Mouse (Mus musculus): Measurements from ENCODE around the gene Grm8. TPM values are rescaled to one million over a fixed set of nuclear protein-coding genes. Genes with fewer than 3 reads are reported as not detected.

The Grm8 gene
- total RNA-seq (2021): 10 to 100 TPM; 19.8 to 20.9 TPM

- peak in 1 of 2 experiments; percentile 45 for DNase-seq (ENCODE audit: extremely low spot score in 1 of 2, low spot score in 2 of 2)
- intact Hi-C loops (cut with DNase I): loop anchor here (2.0 kb wide), 1 partner anchor 478 kb away; no protein-coding TSS in a partner anchor
Measured at GRCm38 (mm10) chr6:28135001-28135401, at the start of gene Grm8. Gene Grm8, minus strand, starts transcription at chr6:28135178.

- DNase-seq (ENCODE audit: extremely low spot score in 1 of 2, low spot score in 2 of 2): no peak
- intact Hi-C loops (cut with DNase I): no loop called here
Measured at GRCm38 (mm10) chr6:28169851-28170539, 35.0 kb upstream of the Grm8 start.

GRCm38 (mm10) chr6:28160399-28160798 lies 25.4 kb upstream of the Grm8 start:
- intact Hi-C loops (cut with DNase I): no loop called here
- DNase-seq (ENCODE audit: extremely low spot score in 1 of 2, low spot score in 2 of 2): no peak

- no peak for DNase-seq (ENCODE audit: extremely low spot score in 1 of 2, low spot score in 2 of 2)
- intact Hi-C loops (cut with DNase I): no loop called here
Measured at GRCm38 (mm10) chr6:28146445-28146844, 11.5 kb upstream of the Grm8 start.

- no peak for DNase-seq (ENCODE audit: extremely low spot score in 1 of 2, low spot score in 2 of 2)
- intact Hi-C loops (cut with DNase I): no loop called here
Measured at GRCm38 (mm10) chr6:28142332-28142731, 7.4 kb upstream of the Grm8 start.

GRCm38 (mm10) chr6:28135411-28136233 lies 644 bp upstream of the Grm8 start:
- intact Hi-C loops (cut with DNase I): loop anchor here (2.0 kb wide), 1 partner anchor 479 kb away; no protein-coding TSS in a partner anchor
- DNase-seq (ENCODE audit: extremely low spot score in 1 of 2, low spot score in 2 of 2): peak; percentile 83 to 86

- DNase-seq (ENCODE audit: extremely low spot score in 1 of 2, low spot score in 2 of 2): peak in 1 of 2 experiments; percentile 40
- intact Hi-C loops (cut with DNase I): loop anchor here (2.0 kb wide), 1 partner anchor 478 kb away; no protein-coding TSS in a partner anchor
Measured at GRCm38 (mm10) chr6:28134251-28134801, 652 bp downstream of the Grm8 start.

- peak in 1 of 2 experiments; percentile 27 for DNase-seq (ENCODE audit: extremely low spot score in 1 of 2, low spot score in 2 of 2)
- intact Hi-C loops (cut with DNase I): loop anchor here (2.0 kb wide), 1 partner anchor 477 kb away; no protein-coding TSS in a partner anchor
Measured at GRCm38 (mm10) chr6:28133206-28134063, 1.5 kb downstream of the Grm8 start.

- intact Hi-C loops (cut with DNase I): no loop called here
- no peak for DNase-seq (ENCODE audit: extremely low spot score in 1 of 2, low spot score in 2 of 2)
Measured at GRCm38 (mm10) chr6:28132056-28132455, 2.9 kb downstream of the Grm8 start.

- no peak for DNase-seq (ENCODE audit: extremely low spot score in 1 of 2, low spot score in 2 of 2)
- intact Hi-C loops (cut with DNase I): no loop called here
Measured at GRCm38 (mm10) chr6:28128871-28129270, 6.1 kb downstream of the Grm8 start.

GRCm38 (mm10) chr6:28115519-28115918 lies 19.5 kb downstream of the Grm8 start:
- intact Hi-C loops (cut with DNase I): no loop called here
- no peak for DNase-seq (ENCODE audit: extremely low spot score in 1 of 2, low spot score in 2 of 2)

GRCm38 (mm10) chr6:28114916-28115315 lies 20.1 kb downstream of the Grm8 start:
- intact Hi-C loops (cut with DNase I): no loop called here
- DNase-seq (ENCODE audit: extremely low spot score in 1 of 2, low spot score in 2 of 2): no peak

GRCm38 (mm10) chr6:28111551-28111950 lies 23.4 kb downstream of the Grm8 start:
- intact Hi-C loops (cut with DNase I): no loop called here
- DNase-seq (ENCODE audit: extremely low spot score in 1 of 2, low spot score in 2 of 2): no peak

- intact Hi-C loops (cut with DNase I): no loop called here
- no peak for DNase-seq (ENCODE audit: extremely low spot score in 1 of 2, low spot score in 2 of 2)
Measured at GRCm38 (mm10) chr6:28102608-28103316, 32.2 kb downstream of the Grm8 start.

GRCm38 (mm10) chr6:28100001-28100400 lies 35.0 kb downstream of the Grm8 start:
- DNase-seq (ENCODE audit: extremely low spot score in 1 of 2, low spot score in 2 of 2): no peak
- intact Hi-C loops (cut with DNase I): no loop called here

- intact Hi-C loops (cut with DNase I): no loop called here
- DNase-seq (ENCODE audit: extremely low spot score in 1 of 2, low spot score in 2 of 2): no peak
Measured at GRCm38 (mm10) chr6:28092511-28092910, 42.5 kb downstream of the Grm8 start.

GRCm38 (mm10) chr6:28091836-28092235 lies 43.1 kb downstream of the Grm8 start:
- DNase-seq (ENCODE audit: extremely low spot score in 1 of 2, low spot score in 2 of 2): no peak
- intact Hi-C loops (cut with DNase I): no loop called here

GRCm38 (mm10) chr6:28090981-28091380 lies 44.0 kb downstream of the Grm8 start:
- intact Hi-C loops (cut with DNase I): no loop called here
- no peak for DNase-seq (ENCODE audit: extremely low spot score in 1 of 2, low spot score in 2 of 2)

All from left cerebral cortex, postnatal 10 days (tissue).